Mouse (Mus musculus) forebrain, embryonic 10.5 days (tissue): ENCODE results near the gene Palb2. TPM values are rescaled to one million over a fixed set of nuclear protein-coding genes. Genes with fewer than 3 reads are reported as not detected.

Experiments
- DNase-seq: peaks from one replicate; pipeline ENCODE4 v3.0.0-alpha.2; 2017; ENCODE audit warnings: low spot score; ENCODE audit errors: extremely low spot score
- H3K27ac ChIP-seq: fragments of 300-500 bp; sonication (generic); 2 replicates; pipeline ENCODE4 v1.5.1; 2016; ENCODE audit warnings: mild to moderate bottlenecking
- H3K27me3 ChIP-seq: fragments of 300-500 bp; sonication (generic); 2 replicates; pipeline ENCODE4 v1.6.1; 2016; ENCODE audit warnings: mild to moderate bottlenecking; ENCODE audit not compliant: poor library complexity, severe bottlenecking
- H3K36me3 ChIP-seq: fragments of 300-500 bp; sonication (generic); replicated peaks from 2 replicates; pipeline ENCODE4 v1.6.1; 2016; ENCODE audit warnings: mild to moderate bottlenecking, moderate library complexity
- H3K4me1 ChIP-seq: fragments of 300-500 bp; sonication (generic); 2 replicates; pipeline ENCODE4 v1.6.1; 2016
- H3K4me3 ChIP-seq: fragments of 300-500 bp; sonication (generic); 2 replicates; pipeline ENCODE4 v1.5.1; 2016; ENCODE audit warnings: mild to moderate bottlenecking, moderate library complexity
- H3K9me3 ChIP-seq: fragments of 300-500 bp; sonication (generic); 2 replicates; pipeline ENCODE4 v1.6.1; 2016; ENCODE audit warnings: mild to moderate bottlenecking, moderate library complexity
- WGBS: fragments of 180-500 bp; shearing (Covaris S2); methylation state at CpG from one replicate; pipeline ENCODE4 v1.1.7; 2016; 5-methylcytosine and 5-hydroxymethylcytosine counted together
- polyA plus RNA-seq: library from polyadenylated mRNA; unstranded; fragments of >200 nt; fragmentation: Nextera tagmentation; extraction: Ambion mirVana; gene quantifications from 2 replicates; pipeline ENCODE4 v1.2.1, GENCODE M21; 2016

Palb2 gene
- polyA plus RNA-seq = 27.1 and 30.0 TPM in 2 replicates

- Histone ChIP-seq H3K27me3 (no peaks in the 10 kb centered on the region), H3K4me3 (peak within 1 kb of the TSS; percentile 93), H3K9me3 (no peaks in the 10 kb centered on the region), H3K36me3 (peaks cover 57% of the 10 kb centered on the region), H3K27ac (peak within 1 kb of the TSS; percentile 93), H3K4me1 (peaks cover 20% of the 10 kb centered on the region)
- under 1% methylated on average over 54 of the region's 54 CpGs for WGBS
- peak; percentile 99 for DNase-seq
Measured at GRCm38 (mm10) chr7:122132497-122133337, at the start of gene Palb2, which contains the start of gene Dctn5. TSS of gene Palb2 (minus strand) at chr7:122132985. TSS of gene Dctn5 (plus strand) at chr7:122133041.

GRCm38 (mm10) chr7:122180720-122181119 lies 47.9 kb upstream of the Palb2 start:
- Histone ChIP-seq H3K9me3 (no peaks in the 10 kb centered on the region), H3K27ac (no peak overlapping the region), H3K27me3 (no peaks in the 10 kb centered on the region), H3K36me3 (no peaks in the 10 kb centered on the region), H3K4me3 (no peak overlapping the region), H3K4me1 (peaks cover 3% of the 10 kb centered on the region)
- 91% methylated on average over 7 of the region's 7 CpGs for WGBS
- DNase-seq = no peak

- H3K36me3 ChIP-seq = peaks cover 44% of the 10 kb centered on the region
- H3K9me3 ChIP-seq = no peaks in the 10 kb centered on the region
- H3K4me1 ChIP-seq = no peaks in the 10 kb centered on the region
- no peak overlapping the region for H3K4me3 ChIP-seq
- H3K27me3 ChIP-seq = no peaks in the 10 kb centered on the region
- WGBS = 82% methylated on average over 10 of the region's 10 CpGs
- H3K27ac ChIP-seq = no peak overlapping the region
- no peak for DNase-seq
Measured at GRCm38 (mm10) chr7:122171613-122172012, 38.8 kb upstream of the Palb2 start.

- WGBS = 83% methylated on average over 6 of the region's 6 CpGs
- peaks cover 53% of the 10 kb centered on the region for H3K36me3 ChIP-seq
- no peaks in the 10 kb centered on the region for H3K27me3 ChIP-seq
Measured at GRCm38 (mm10) chr7:122170705-122171104, 37.9 kb upstream of the Palb2 start.

GRCm38 (mm10) chr7:122167203-122167602 lies 34.4 kb upstream of the Palb2 start:
- H3K4me3 ChIP-seq = no peak overlapping the region
- peaks cover 88% of the 10 kb centered on the region for H3K36me3 ChIP-seq
- 94% methylated on average over 7 of the region's 7 CpGs for WGBS

More at GRCm38 (mm10) chr7:122170705-122171104, 37.9 kb upstream of the Palb2 start:
- Histone ChIP-seq H3K9me3 (no peaks in the 10 kb centered on the region), H3K4me3 (no peak overlapping the region), H3K27ac (no peak overlapping the region), H3K4me1 (no peaks in the 10 kb centered on the region)
- no peak for DNase-seq

GRCm38 (mm10) chr7:122163766-122164165 lies 31.0 kb upstream of the Palb2 start:
- H3K36me3 ChIP-seq = peaks cover 85% of the 10 kb centered on the region
- no peaks in the 10 kb centered on the region for H3K27me3 ChIP-seq
- no peak overlapping the region for H3K27ac ChIP-seq
- H3K9me3 ChIP-seq = no peaks in the 10 kb centered on the region
- H3K4me3 ChIP-seq = no peak overlapping the region
- peaks cover 31% of the 10 kb centered on the region for H3K4me1 ChIP-seq
- WGBS = 92% methylated on average over 6 of the region's 8 CpGs
- DNase-seq = no peak

More at GRCm38 (mm10) chr7:122167203-122167602, 34.4 kb upstream of the Palb2 start:
- no peaks in the 10 kb centered on the region for H3K9me3 ChIP-seq
- no peak for DNase-seq
- 0 out of 2 replicates have a peak, but pooled peaks cover 8% of the 10 kb centered on the region for H3K4me1 ChIP-seq
- H3K27me3 ChIP-seq = no peaks in the 10 kb centered on the region
- H3K27ac ChIP-seq = no peak overlapping the region

- no peaks in the 10 kb centered on the region for H3K27me3 ChIP-seq
- H3K36me3 ChIP-seq = peaks cover 47% of the 10 kb centered on the region
- peak overlapping the region; percentile 94 for H3K27ac ChIP-seq
- under 1% methylated on average over 12 of the region's 12 CpGs for WGBS
- H3K4me1 ChIP-seq = peaks cover 48% of the 10 kb centered on the region
- H3K9me3 ChIP-seq = no peaks in the 10 kb centered on the region
- peak; percentile 41 for DNase-seq
- H3K4me3 ChIP-seq = peak overlapping the region; percentile 84
Measured at GRCm38 (mm10) chr7:122160037-122160436, 27.3 kb upstream of the Palb2 start.

- H3K27ac ChIP-seq = peak within 1 kb of the TSS; percentile 94
- H3K36me3 ChIP-seq = peaks cover 39% of the 10 kb centered on the region
- DNase-seq = peak; percentile 92
- H3K9me3 ChIP-seq = no peaks in the 10 kb centered on the region
- H3K4me1 ChIP-seq = peaks cover 48% of the 10 kb centered on the region
- H3K4me3 ChIP-seq = peak within 1 kb of the TSS; percentile 84
- no peaks in the 10 kb centered on the region for H3K27me3 ChIP-seq
- under 1% methylated on average over 63 of the region's 63 CpGs for WGBS
Measured at GRCm38 (mm10) chr7:122158915-122159902, 26.4 kb upstream of the Palb2 start, which contains the start of gene Plk1. TSS of gene Plk1 (plus strand) at chr7:122159439.

GRCm38 (mm10) chr7:122158488-122158887 lies 25.7 kb upstream of the Palb2 start:
- Histone ChIP-seq H3K27me3 (no peaks in the 10 kb centered on the region), H3K4me3 (peak overlapping the region; percentile 84), H3K4me1 (peaks cover 48% of the 10 kb centered on the region), H3K9me3 (no peaks in the 10 kb centered on the region), H3K36me3 (peaks cover 34% of the 10 kb centered on the region), H3K27ac (peak overlapping the region; percentile 94)
- DNase-seq = no peak
- 8% methylated on average over 13 of the region's 13 CpGs for WGBS

GRCm38 (mm10) chr7:122152473-122152872 lies 19.7 kb upstream of the Palb2 start:
- Histone ChIP-seq H3K9me3 (no peaks in the 10 kb centered on the region), H3K27ac (no peak overlapping the region), H3K4me3 (no peak overlapping the region), H3K27me3 (no peaks in the 10 kb centered on the region), H3K4me1 (peaks cover 4% of the 10 kb centered on the region), H3K36me3 (peaks cover 37% of the 10 kb centered on the region)
- 96% methylated on average over 4 of the region's 4 CpGs for WGBS
- no peak for DNase-seq

- Histone ChIP-seq H3K27me3 (no peaks in the 10 kb centered on the region), H3K9me3 (no peaks in the 10 kb centered on the region), H3K36me3 (peaks cover 98% of the 10 kb centered on the region), H3K4me1 (no peaks in the 10 kb centered on the region), H3K4me3 (no peak overlapping the region), H3K27ac (no peak overlapping the region)
- DNase-seq = no peak
Measured at GRCm38 (mm10) chr7:122140991-122141390, 8.2 kb upstream of the Palb2 start.

GRCm38 (mm10) chr7:122138190-122138589 lies 5.4 kb upstream of the Palb2 start:
- Histone ChIP-seq H3K4me3 (no peak overlapping the region), H3K36me3 (peaks cover 89% of the 10 kb centered on the region)
- WGBS = 96% methylated on average over 5 of the region's 5 CpGs

More at GRCm38 (mm10) chr7:122138190-122138589, 5.4 kb upstream of the Palb2 start:
- Histone ChIP-seq H3K27me3 (no peaks in the 10 kb centered on the region), H3K27ac (no peak overlapping the region), H3K4me1 (peaks cover 7% of the 10 kb centered on the region), H3K9me3 (no peaks in the 10 kb centered on the region)
- DNase-seq = no peak
